Mouse (Mus musculus) liver, embryonic 12.5 days (tissue): Measurements from ENCODE around the gene Gm2974. TPM values are rescaled to one million over a fixed set of nuclear protein-coding genes. Genes with fewer than 3 reads are reported as not detected.
"Not testable (repeated sequence)": the region's sequence is repeated elsewhere in the genome, so short reads cannot be mapped to it uniquely, and the experiment has no call there.

Experiments
- ATAC-seq: fragments of 200-750 bp; cut with Nextera tagmentation; 2 replicates; pipeline ENCODE4 v1.8.0; 2017; ENCODE audit warnings: moderate number of reproducible peaks, mild to moderate bottlenecking, moderate library complexity
- H3K27ac ChIP-seq: fragments of 300-500 bp; sonication (generic); 2 replicates; pipeline ENCODE4 v1.5.1; 2016; ENCODE audit warnings: mild to moderate bottlenecking
- H3K27me3 ChIP-seq: fragments of 300-500 bp; sonication (generic); replicated peaks from 2 replicates; pipeline ENCODE4 v1.6.1; 2016; ENCODE audit warnings: mild to moderate bottlenecking, moderate library complexity
- H3K36me3 ChIP-seq: fragments of 300-500 bp; sonication (generic); 2 replicates; pipeline ENCODE4 v1.6.1; 2016; ENCODE audit warnings: mild to moderate bottlenecking, moderate library complexity
- H3K4me1 ChIP-seq: fragments of 300-500 bp; sonication (generic); 2 replicates; pipeline ENCODE4 v1.6.1; 2016
- H3K4me2 ChIP-seq: fragments of 300-500 bp; sonication (generic); 2 replicates; pipeline ENCODE4 v1.6.1; 2016; ENCODE audit warnings: mild to moderate bottlenecking, moderate library complexity
- H3K4me3 ChIP-seq: fragments of 300-500 bp; sonication (generic); 2 replicates; pipeline ENCODE4 v1.5.1; 2016; ENCODE audit warnings: mild to moderate bottlenecking, moderate library complexity
- H3K9ac ChIP-seq: fragments of 300-500 bp; sonication (generic); 2 replicates; pipeline ENCODE4 v1.6.1; 2016; ENCODE audit warnings: mild to moderate bottlenecking, moderate library complexity
- H3K9me3 ChIP-seq: fragments of 300-500 bp; sonication (generic); replicated peaks from 2 replicates; pipeline ENCODE4 v1.6.1; 2016; ENCODE audit warnings: mild to moderate bottlenecking, moderate library complexity
- WGBS: fragments of 180-500 bp; shearing (Covaris S2); methylation state at CpG from one replicate; pipeline ENCODE4 v1.1.7; 2016; ENCODE audit not compliant: insufficient replicate concordance; 5-methylcytosine and 5-hydroxymethylcytosine counted together
- polyA plus RNA-seq: library from polyadenylated mRNA; unstranded; fragments of >200 nt; fragmentation: Nextera tagmentation; extraction: Ambion mirVana; gene quantifications from 2 replicates; pipeline ENCODE4 v1.2.1, GENCODE M21; 2016

Gene Gm2974
- polyA plus RNA-seq = not detected in 2 replicates

GRCm38 (mm10) chr14:4182491-4183210, at the start of gene Gm2974:
Gene Gm2974, plus strand, starts transcription at chr14:4182576.
- H3K9me3 ChIP-seq, ATAC-seq, H3K4me3 ChIP-seq, H3K4me1 ChIP-seq, H3K9ac ChIP-seq, H3K36me3 ChIP-seq, H3K27me3 ChIP-seq, H3K27ac ChIP-seq: not testable (repeated sequence)
- 15% methylated on average over 30 of the region's 59 CpGs for WGBS
- peak within 1 kb of the TSS; percentile 27 for H3K4me2 ChIP-seq

GRCm38 (mm10) chr14:4141646-4142045, 40.7 kb upstream of the Gm2974 start:
- not testable (repeated sequence) for H3K4me2 ChIP-seq, H3K27ac ChIP-seq, H3K36me3 ChIP-seq, H3K4me3 ChIP-seq, H3K27me3 ChIP-seq, H3K9me3 ChIP-seq, H3K9ac ChIP-seq, ATAC-seq, H3K4me1 ChIP-seq
- WGBS = 76% methylated on average over 4 of the region's 4 CpGs

DNA sequence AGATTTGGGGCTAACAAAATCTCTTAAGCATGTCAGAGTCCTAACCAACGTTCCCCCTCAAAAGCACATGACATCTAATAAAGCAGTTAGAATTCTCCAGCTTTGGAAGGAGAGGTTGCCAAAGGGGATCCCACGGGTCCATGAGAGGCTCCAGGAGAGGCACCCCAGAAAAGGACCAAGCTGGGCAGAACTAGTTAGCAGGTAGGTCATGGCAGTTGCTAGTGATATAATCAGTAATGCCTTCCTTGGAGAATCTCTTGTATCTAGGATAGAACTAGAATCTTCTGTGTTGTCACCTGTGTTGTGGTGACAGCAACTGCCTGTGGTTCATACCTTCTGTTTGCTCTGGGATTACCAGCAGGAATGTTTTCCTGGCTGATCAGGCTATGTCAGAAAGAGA, 17.6 kb upstream of the Gm2974 start, which contains the start of gene Gm3127:
Gene Gm3127, plus strand, starts transcription at position 301 of the 400 bp plus-strand sequence.
- not testable (repeated sequence) for H3K4me2 ChIP-seq, H3K27ac ChIP-seq, H3K9me3 ChIP-seq, H3K36me3 ChIP-seq, H3K4me1 ChIP-seq, H3K9ac ChIP-seq, ATAC-seq, H3K27me3 ChIP-seq, H3K4me3 ChIP-seq
- 43% methylated on average over 1 of the region's 2 CpGs for WGBS

- not testable (repeated sequence) for H3K27me3 ChIP-seq, ATAC-seq, H3K36me3 ChIP-seq, H3K4me3 ChIP-seq, H3K9ac ChIP-seq, H3K9me3 ChIP-seq, H3K27ac ChIP-seq, H3K4me1 ChIP-seq
- H3K4me2 ChIP-seq = peak overlapping the region; percentile 27; the same call in 1 of the 2 replicates
- 5% methylated on average over 8 of the region's 14 CpGs for WGBS
Observed at GRCm38 (mm10) chr14:4182030-4182429, 346 bp upstream of the Gm2974 start.

- not testable (repeated sequence) for H3K9ac ChIP-seq, H3K36me3 ChIP-seq, H3K9me3 ChIP-seq, H3K4me1 ChIP-seq, H3K27me3 ChIP-seq, H3K27ac ChIP-seq, H3K4me3 ChIP-seq, ATAC-seq, H3K4me2 ChIP-seq
- 16% methylated on average over 6 of the region's 10 CpGs for WGBS
Observed at GRCm38 (mm10) chr14:4183375-4183774, 999 bp downstream of the Gm2974 start.

DNA sequence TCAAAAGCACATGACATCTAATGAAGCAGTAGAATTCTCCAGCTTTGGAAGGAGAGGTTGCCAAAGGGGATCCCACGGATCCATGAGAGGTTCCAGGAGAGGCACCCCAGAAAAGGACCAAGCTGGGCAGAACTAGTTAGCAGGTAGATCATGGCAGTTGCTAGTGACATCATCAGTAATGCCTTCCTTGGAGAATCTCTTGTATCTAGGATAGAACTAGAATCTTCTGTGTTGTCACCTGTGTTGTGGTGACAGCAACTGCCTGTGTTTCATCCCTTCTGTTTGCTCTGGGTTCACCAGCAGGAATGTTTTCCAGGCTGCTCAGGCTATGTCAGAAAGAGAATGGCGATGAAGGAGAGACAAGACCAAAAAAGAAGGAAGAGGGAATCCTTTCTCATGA, 67.0 kb downstream of the Gm2974 start, which contains the start of gene Gm3138:
Gene Gm3138, plus strand, starts transcription at position 301 of the 400 bp plus-strand sequence.
- WGBS = no CpG with 5 or more reads among the region's 2 CpGs
- not testable (repeated sequence) for H3K4me2 ChIP-seq, H3K4me1 ChIP-seq, H3K9ac ChIP-seq, H3K36me3 ChIP-seq, H3K27ac ChIP-seq, H3K9me3 ChIP-seq, H3K4me3 ChIP-seq, ATAC-seq, H3K27me3 ChIP-seq

Other genes with a start within 250 kb of the Gm2974 start
- not detected in 2 replicates for gene Gm3095, start 219.0 kb upstream of the Gm2974 start, polyA plus RNA-seq
- gene Gm3099, start 184.2 kb upstream of the Gm2974 start, polyA plus RNA-seq = not detected in 2 replicates
- not detected in 2 replicates for gene Gm5796, start 158.6 kb upstream of the Gm2974 start, polyA plus RNA-seq
- gene Gm3115, start 98.5 kb upstream of the Gm2974 start, polyA plus RNA-seq = not detected in 2 replicates
- gene Gm8108, start 72.0 kb upstream of the Gm2974 start, polyA plus RNA-seq = not detected in 2 replicates
- gene Gm3127, start 17.5 kb upstream of the Gm2974 start, polyA plus RNA-seq = not detected in 2 replicates
- gene Gm3138, start 67.1 kb downstream of the Gm2974 start, polyA plus RNA-seq = not detected in 2 replicates
- not detected in 2 replicates for gene Gm3149, start 134.7 kb downstream of the Gm2974 start, polyA plus RNA-seq
- gene 2610042L04Rik, start 152.2 kb downstream of the Gm2974 start, polyA plus RNA-seq = not detected in 2 replicates
- gene Gm3159, start 214.9 kb downstream of the Gm2974 start, polyA plus RNA-seq = not detected in 2 replicates
- not detected in 2 replicates for gene Gm3164, start 232.9 kb downstream of the Gm2974 start, polyA plus RNA-seq
- not detected in 2 replicates for gene Gm3173, start 248.4 kb downstream of the Gm2974 start, polyA plus RNA-seq